Mouse (Mus musculus): ENCODE data around the gene Wdr83os.
A peak's percentile ranks its signal among the peaks of the same experiment; 100 is the strongest.
"Not testable (repeated sequence)": the region's sequence is repeated elsewhere in the genome, so short reads cannot be mapped to it uniquely, and the experiment has no call there.

Gene Wdr83os

GRCm38 (mm10) chr8:85119052-85119981, 38.8 kb downstream of the Wdr83os start:
- peak; percentile 73 to 75 for DNase-seq (ENCODE audit: low spot score in 2 of 2)

- not testable (repeated sequence) for DNase-seq (ENCODE audit: low spot score in 2 of 2)
These were observed 39.7 kb downstream of the Wdr83os start for GRCm38 (mm10) chr8:85120251-85120650.

- no peak for DNase-seq (ENCODE audit: low spot score in 2 of 2)
These were observed 42.5 kb downstream of the Wdr83os start, which contains the start of gene Zfp791 for GRCm38 (mm10) chr8:85122995-85123394. Gene Zfp791, minus strand, starts transcription at chr8:85123095.

- no peak for DNase-seq (ENCODE audit: low spot score in 2 of 2)
These were observed 43.2 kb downstream of the Wdr83os start for GRCm38 (mm10) chr8:85123691-85124090.

Data from frontal cortex, postnatal 14 days (tissue).